Mouse (Mus musculus) kidney, adult 2 months (tissue): ENCODE measurements around the gene Gm815.

Source experiments
- CTCF ChIP-seq: fragments of 200-500 bp; conservative IDR thresholded peaks from 2 replicates; pipeline ENCODE4 v1.5.1; 2011; ENCODE audit warnings: low read depth, mild to moderate bottlenecking, control low read depth, low read length, moderate library complexity, mixed read lengths; ENCODE audit not compliant: insufficient read depth, insufficient read length
- POLR2A ChIP-seq: fragments of 200-500 bp; IDR thresholded peaks from one replicate; pipeline ENCODE4 v1.6.1; 2011; ENCODE audit warnings: low read depth, low read length, control low read depth

GRCm38 (mm10) chr19:26846017-26846285, 39.7 kb upstream of the Gm815 start:
- no peak for TF ChIP-seq CTCF
- TF ChIP-seq POLR2A = no peak
